Mouse (Mus musculus) liver, embryonic 14.5 days (tissue): ENCODE data around the gene Trim56.

Experiments
- CTCF ChIP-seq: IDR thresholded peaks from 2 replicates; pipeline ENCODE4 v1.5.1; 2016; ENCODE audit warnings: antibody characterized with exemption, low read depth, control low read depth
- EP300 ChIP-seq: IDR thresholded peaks from 2 replicates; pipeline ENCODE4 v1.6.1; 2016; ENCODE audit warnings: antibody characterized with exemption, low read depth

DNA sequence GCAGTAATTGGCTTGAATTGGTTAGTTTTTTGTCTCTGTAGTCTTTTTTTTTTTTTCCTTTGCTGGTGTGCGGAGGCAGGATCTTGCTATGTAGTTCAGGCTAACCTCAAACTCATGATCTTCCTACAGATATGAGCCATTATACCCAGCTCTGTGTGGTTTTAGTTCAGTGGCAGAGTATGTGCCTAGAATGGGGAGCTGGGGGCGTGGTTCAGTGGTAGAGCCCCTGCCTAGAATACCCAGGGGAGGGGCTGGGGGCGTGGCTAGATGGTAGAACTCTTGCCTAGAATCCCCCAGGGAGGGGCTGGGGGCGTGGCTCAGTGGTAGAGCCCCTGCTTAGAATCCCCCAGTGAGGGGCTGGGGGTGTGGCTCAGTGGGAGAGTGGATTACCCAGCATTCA, 47.3 kb downstream of the Trim56 start:
- TF ChIP-seq CTCF (no peak), EP300 (no peak)
